In genomic region chr12:13030333-13030732, GRCm38 (mm10) we compare ENCODE assay signal across 26 mouse cellular contexts.
DNase-seq lines count a peak whose midpoint lies in the region; ATAC-seq and TF ChIP-seq lines count a peak whose summit lies in the region.
"Had no signal": no experiment of that assay in that cellular context is flagged by ENCODE, and none has a peak within 500 bp of the region (broad histone marks: within the 10 kb centered on the region; RNA-seq: fewer than 3 reads in every experiment).

No protein-coding gene starts in this region.

- H3K9me3 ChIP-seq in forebrain, embryonic 14.5 days (replicated peaks; ENCODE audit: control insufficient read depth, low read length): no peaks in the 10 kb centered on the region
- H3K9me3 ChIP-seq in forebrain, embryonic 11.5 days (ENCODE audit: control insufficient read depth, low read length): no peaks in the 10 kb centered on the region
- no peaks in the 10 kb centered on the region for H3K9me3 ChIP-seq in forebrain, embryonic 16.5 days (ENCODE audit: control insufficient read depth, low read length)
- H3K9me3 ChIP-seq in forebrain, embryonic 12.5 days: no peaks in the 10 kb centered on the region
- H3K9me3 ChIP-seq in neural tube, embryonic 11.5 days (ENCODE audit: control insufficient read depth, low read length): no peaks in the 10 kb centered on the region
- no peaks in the 10 kb centered on the region for H3K9me3 ChIP-seq in neural tube, embryonic 15.5 days (replicated peaks)
- H3K9me3 ChIP-seq: embryonic facial prominence, embryonic 13.5 days; G1E had no signal

- DNase-seq in forebrain, embryonic 14.5 days (ENCODE audit: low spot score): peak; percentile 49
- DNase-seq in forebrain, embryonic 11.5 days (ENCODE audit: low spot score): no peak
- DNase-seq in neural tube, embryonic 11.5 days (ENCODE audit: low spot score): peak; percentile 2
- DNase-seq in brain, embryonic 14.5 days (ENCODE audit: low read depth): peak; percentile 61
- DNase-seq: adrenal gland, adult 8-10 months; adrenal gland, postnatal 14 days; adrenal gland, postnatal 36 days; B cell, adult 2 months; cerebellum, adult 11 months; cerebellum, adult 18-20 months; cerebellum, adult 8-10 months; cerebellum, adult 9-11 months; cerebellum, postnatal 14 days; cerebellum, postnatal 36 days; embryo, embryonic 11 days had no signal

- no peak overlapping the region for H3K4me2 ChIP-seq in forebrain, embryonic 14.5 days (ENCODE audit: low read length)
- no peak overlapping the region for H3K4me2 ChIP-seq in forebrain, embryonic 11.5 days (ENCODE audit: low read depth, low read length, severe bottlenecking)
- no peak overlapping the region for H3K4me2 ChIP-seq in forebrain, embryonic 16.5 days (ENCODE audit: low read length)
- H3K4me2 ChIP-seq in forebrain, embryonic 12.5 days: no peak overlapping the region
- H3K4me2 ChIP-seq in neural tube, embryonic 11.5 days (ENCODE audit: low read depth): no peak overlapping the region
- H3K4me2 ChIP-seq in neural tube, embryonic 15.5 days: no peak overlapping the region
- H3K4me2 ChIP-seq: embryonic facial prominence, embryonic 13.5 days; embryonic facial prominence, embryonic 15.5 days had no signal

- no peak overlapping the region for H3K27ac ChIP-seq in forebrain, embryonic 14.5 days (ENCODE audit: low read depth, low read length)
- H3K27ac ChIP-seq in forebrain, embryonic 11.5 days (ENCODE audit: low read depth, low read length): no peak overlapping the region
- peak overlapping the region; percentile 56 for H3K27ac ChIP-seq in forebrain, embryonic 16.5 days (ENCODE audit: low read length)
- no peak overlapping the region for H3K27ac ChIP-seq in forebrain, embryonic 12.5 days
- H3K27ac ChIP-seq in neural tube, embryonic 11.5 days (ENCODE audit: low read depth, low read length): no peak overlapping the region
- no peak overlapping the region for H3K27ac ChIP-seq in neural tube, embryonic 15.5 days (replicated peaks)
- H3K27ac ChIP-seq: embryonic facial prominence, embryonic 13.5 days; embryonic facial prominence, embryonic 15.5 days had no signal

- no peak for TF ChIP-seq POLR2A in brain, embryonic 14.5 days (IDR thresholded peaks at IDR 0.05; ENCODE audit: borderline replicate concordance, extremely low read depth, insufficient read depth, insufficient read length, poor library complexity, severe bottlenecking)

- no peaks in the 10 kb centered on the region for H3K27me3 ChIP-seq in forebrain, embryonic 14.5 days (replicated peaks; ENCODE audit: control insufficient read depth, insufficient read depth, low read length)
- H3K27me3 ChIP-seq in forebrain, embryonic 11.5 days (ENCODE audit: control insufficient read depth, insufficient read depth, low read length): no peaks in the 10 kb centered on the region
- no peaks in the 10 kb centered on the region for H3K27me3 ChIP-seq in forebrain, embryonic 16.5 days (replicated peaks; ENCODE audit: control insufficient read depth, insufficient read depth, low read length)
- H3K27me3 ChIP-seq in forebrain, embryonic 12.5 days: no peaks in the 10 kb centered on the region
- no peaks in the 10 kb centered on the region for H3K27me3 ChIP-seq in neural tube, embryonic 11.5 days (ENCODE audit: control insufficient read depth, insufficient read depth, low read length)
- H3K27me3 ChIP-seq in neural tube, embryonic 15.5 days (replicated peaks): no peaks in the 10 kb centered on the region
- H3K27me3 ChIP-seq: CH12.LX; embryonic facial prominence, embryonic 13.5 days; embryonic facial prominence, embryonic 15.5 days; Patski had no signal

- WGBS in forebrain, embryonic 14.5 days: 79% methylated on average over 7 of the region's 7 CpGs
- 87% methylated on average over 7 of the region's 7 CpGs for WGBS in forebrain, embryonic 11.5 days
- 66% methylated on average over 7 of the region's 7 CpGs for WGBS in forebrain, embryonic 16.5 days
- 88% methylated on average over 7 of the region's 7 CpGs for WGBS in forebrain, embryonic 12.5 days
- 90% methylated on average over 7 of the region's 7 CpGs for WGBS in neural tube, embryonic 11.5 days
- whole genome bisulfite sequencing in neural tube, embryonic 15.5 days: 86% methylated on average over 7 of the region's 7 CpGs

- no peak overlapping the region for H3K4me3 ChIP-seq in forebrain, embryonic 14.5 days (ENCODE audit: low read depth, low read length)
- no peak overlapping the region for H3K4me3 ChIP-seq in forebrain, embryonic 11.5 days (ENCODE audit: low read depth, low read length)
- no peak overlapping the region for H3K4me3 ChIP-seq in forebrain, embryonic 16.5 days (replicated peaks; ENCODE audit: low read length)
- H3K4me3 ChIP-seq in forebrain, embryonic 12.5 days (replicated peaks): no peak overlapping the region
- no peak overlapping the region for H3K4me3 ChIP-seq in neural tube, embryonic 11.5 days (ENCODE audit: low read depth, low read length)
- H3K4me3 ChIP-seq in neural tube, embryonic 15.5 days (replicated peaks): no peak overlapping the region
- H3K4me3 ChIP-seq: embryonic facial prominence, embryonic 13.5 days; embryonic facial prominence, embryonic 15.5 days; erythroblast, embryonic 14.5 days had no signal

- TF ChIP-seq CTCF in brain, embryonic 14.5 days (IDR thresholded peaks at IDR 0.05; ENCODE audit: borderline replicate concordance, extremely low read depth, insufficient read depth, insufficient read length): no peak

- H3K9ac ChIP-seq in forebrain, embryonic 14.5 days (ENCODE audit: low read length): no peak overlapping the region
- H3K9ac ChIP-seq in forebrain, embryonic 11.5 days (ENCODE audit: low read length): no peak overlapping the region
- no peak overlapping the region for H3K9ac ChIP-seq in forebrain, embryonic 16.5 days (replicated peaks; ENCODE audit: low read depth, low read length)
- no peak overlapping the region for H3K9ac ChIP-seq in forebrain, embryonic 12.5 days
- no peak overlapping the region for H3K9ac ChIP-seq in neural tube, embryonic 11.5 days (ENCODE audit: low read length)
- no peak overlapping the region for H3K9ac ChIP-seq in neural tube, embryonic 15.5 days (replicated peaks)
- H3K9ac ChIP-seq: embryonic facial prominence, embryonic 13.5 days; embryonic facial prominence, embryonic 15.5 days had no signal

- ATAC-seq in forebrain, embryonic 14.5 days: 0 out of 2 replicates have a peak, but pooled peaks have one; percentile 13
- no peak for ATAC-seq in forebrain, embryonic 11.5 days (replicated peaks; ENCODE audit: low FRiP score)
- no peak; the same call in 1 of the 2 replicates for ATAC-seq in forebrain, embryonic 16.5 days
- no peak for ATAC-seq in forebrain, embryonic 12.5 days (ENCODE audit: low FRiP score)
- ATAC-seq in neural tube, embryonic 11.5 days (ENCODE audit: insufficient read depth, low FRiP score, low TSS enrichment): no peak
- no peak for ATAC-seq in neural tube, embryonic 15.5 days (ENCODE audit: low FRiP score)
- ATAC-seq: activated CD4-positive, CD25-positive, alpha-beta regulatory T cell, adult 4 months; CD4-positive, CD25-positive, alpha-beta regulatory T cell, adult 4 months; Patski had no signal

- peaks cover 12% of the 10 kb centered on the region; the same call in 1 of the 2 replicates for H3K4me1 ChIP-seq in forebrain, embryonic 14.5 days (ENCODE audit: control insufficient read depth, insufficient read depth, low read length)
- H3K4me1 ChIP-seq in forebrain, embryonic 11.5 days (replicated peaks; ENCODE audit: control insufficient read depth, insufficient read depth, low read length): no peaks in the 10 kb centered on the region
- peaks cover 16% of the 10 kb centered on the region for H3K4me1 ChIP-seq in forebrain, embryonic 16.5 days (replicated peaks; ENCODE audit: control insufficient read depth, insufficient read depth, low read length)
- peaks cover 6% of the 10 kb centered on the region for H3K4me1 ChIP-seq in forebrain, embryonic 12.5 days
- 0 out of 2 replicates have a peak, but pooled peaks cover 3% of the 10 kb centered on the region for H3K4me1 ChIP-seq in neural tube, embryonic 11.5 days (ENCODE audit: control insufficient read depth, insufficient read depth, low read length)
- H3K4me1 ChIP-seq in neural tube, embryonic 15.5 days: peaks cover 10% of the 10 kb centered on the region
- H3K4me1 ChIP-seq: embryonic facial prominence, embryonic 15.5 days had no signal

- no peaks in the 10 kb centered on the region for H3K36me3 ChIP-seq in forebrain, embryonic 14.5 days (ENCODE audit: control insufficient read depth, insufficient read depth, low read length)
- H3K36me3 ChIP-seq in forebrain, embryonic 11.5 days (ENCODE audit: control insufficient read depth, insufficient read depth, low read length): no peaks in the 10 kb centered on the region
- H3K36me3 ChIP-seq in forebrain, embryonic 16.5 days (ENCODE audit: control insufficient read depth, insufficient read depth): no peaks in the 10 kb centered on the region
- H3K36me3 ChIP-seq in forebrain, embryonic 12.5 days (replicated peaks): no peaks in the 10 kb centered on the region
- H3K36me3 ChIP-seq in neural tube, embryonic 11.5 days (ENCODE audit: control insufficient read depth, insufficient read depth, low read length): no peaks in the 10 kb centered on the region
- no peaks in the 10 kb centered on the region for H3K36me3 ChIP-seq in neural tube, embryonic 15.5 days
- H3K36me3 ChIP-seq: embryonic facial prominence, embryonic 13.5 days; embryonic facial prominence, embryonic 15.5 days; G1E had no signal
